Mouse (Mus musculus): ENCODE measurements at regions not wholly inside any gene's neighbourhood (a gene's known extent, or its start where the extent isn't known, plus 50 kb on each side); places are given as distances from the start of the nearest gene placed in this dataset.

DNA sequence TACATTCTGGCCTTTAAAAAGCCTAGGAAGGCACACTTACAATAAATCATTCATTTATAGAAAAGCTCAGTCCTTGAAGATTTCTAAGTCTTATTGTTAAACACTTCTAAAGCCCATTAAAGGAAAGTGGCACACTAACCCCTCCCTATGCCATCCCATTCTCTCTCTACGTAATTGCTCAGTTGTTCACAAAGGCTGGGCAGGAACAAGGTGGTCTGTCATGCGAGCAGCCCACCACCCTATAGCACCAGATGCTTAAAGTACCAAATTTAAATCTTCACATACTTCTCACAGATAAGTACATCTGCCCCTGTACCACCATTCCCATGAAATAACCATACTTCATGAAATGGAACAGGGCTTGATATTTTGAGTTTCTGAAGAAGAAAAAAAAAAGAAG, 156.1 kb upstream of the Actbl2 start:
- no peak for TF ChIP-seq CTCF (IDR thresholded peaks at IDR 0.05; ENCODE audit: low read depth, low read length)
- TF ChIP-seq POLR2AphosphoS5 (IDR thresholded peaks at IDR 0.05; ENCODE audit: insufficient replicate concordance, low read depth, low read length), result no peak
- TF ChIP-seq GATA1 (IDR thresholded peaks at IDR 0.05; ENCODE audit: borderline replicate concordance, low read length), result no peak
- TF ChIP-seq GATA2 (IDR thresholded peaks at IDR 0.05; ENCODE audit: borderline replicate concordance, low read depth, low read length), result no peak
- no peak for TF ChIP-seq TAL1 (conservative IDR thresholded peaks at IDR 0.05; ENCODE audit: low read depth, low read length)

Data from G1E (cell line).